ENCODE assay signal across 14 mouse cellular contexts in genomic region chr5:32182885-32183629, GRCm38 (mm10). TPM values are rescaled to one million over a fixed set of nuclear protein-coding genes. Genes with fewer than 3 reads are reported as not detected.
DNase-seq lines count a peak whose midpoint lies in the region; ATAC-seq lines count a peak whose summit lies in the region.
"Had no signal": no experiment of that assay in that cellular context is flagged by ENCODE, and none has a peak within 500 bp of the region (broad histone marks: within the 10 kb centered on the region; RNA-seq: fewer than 3 reads in every experiment).

No protein-coding gene starts in this region.

- 38% methylated on average over 4 of the region's 4 CpGs for WGBS in intestine, embryonic 15.5 days

- 0 out of 2 replicates have a peak, but pooled peaks cover 6% of the 10 kb centered on the region for H3K4me1 ChIP-seq in intestine, embryonic 15.5 days (replicated peaks)
- H3K4me1 ChIP-seq: hindbrain, embryonic 13.5 days; liver, embryonic 15.5 days; neural tube, embryonic 15.5 days had no signal

- H3K4me3 ChIP-seq in intestine, embryonic 15.5 days (replicated peaks) = no peak overlapping the region
- H3K4me3 ChIP-seq: heart, embryonic 12.5 days; hindbrain, embryonic 13.5 days; liver, embryonic 15.5 days; neural tube, embryonic 15.5 days had no signal

- H3K9ac ChIP-seq in intestine, embryonic 15.5 days = no peak overlapping the region
- H3K9ac ChIP-seq: heart, embryonic 12.5 days; hindbrain, embryonic 13.5 days; liver, embryonic 15.5 days; neural tube, embryonic 15.5 days had no signal

- DNase-seq in urinary bladder, adult 2 months (ENCODE audit: low spot score) = peak; percentile 36
- DNase-seq in urinary bladder, postnatal 4 days (ENCODE audit: low spot score in 2 of 2) = no peak
- peak; percentile 78 for DNase-seq in lung, postnatal 25 days (ENCODE audit: low spot score)
- no peak for DNase-seq in cerebellum, postnatal 10 days
- no peak for DNase-seq in gastrocnemius, postnatal 4 days (ENCODE audit: low spot score in 2 of 2)
- DNase-seq: cerebellum, postnatal 36 days; thymus, postnatal 4 days had no signal

- H3K27me3 ChIP-seq in intestine, embryonic 15.5 days (replicated peaks) = no peaks in the 10 kb centered on the region
- H3K27me3 ChIP-seq: heart, embryonic 12.5 days; hindbrain, embryonic 13.5 days; liver, embryonic 15.5 days; neural tube, embryonic 15.5 days had no signal

- peak overlapping the region; percentile 48; the same call in 1 of the 2 replicates for H3K27ac ChIP-seq in intestine, embryonic 15.5 days
- H3K27ac ChIP-seq: hindbrain, embryonic 13.5 days; liver, embryonic 15.5 days; neural tube, embryonic 15.5 days had no signal

- ATAC-seq in intestine, embryonic 15.5 days = peak; percentile 95
- no peak for ATAC-seq in frontal cortex, adult (ENCODE audit: low TSS enrichment)
- ATAC-seq: midbrain, embryonic 16.5 days had no signal

- H3K36me3 ChIP-seq in intestine, embryonic 15.5 days = no peaks in the 10 kb centered on the region
- H3K36me3 ChIP-seq: heart, embryonic 12.5 days; hindbrain, embryonic 13.5 days; liver, embryonic 15.5 days; neural tube, embryonic 15.5 days had no signal

- H3K4me2 ChIP-seq in intestine, embryonic 15.5 days (replicated peaks) = no peak overlapping the region
- H3K4me2 ChIP-seq: heart, embryonic 12.5 days; hindbrain, embryonic 13.5 days; liver, embryonic 15.5 days; neural tube, embryonic 15.5 days had no signal

- H3K9me3 ChIP-seq in intestine, embryonic 15.5 days = no peaks in the 10 kb centered on the region
- H3K9me3 ChIP-seq: heart, embryonic 12.5 days; hindbrain, embryonic 13.5 days; liver, embryonic 15.5 days; neural tube, embryonic 15.5 days had no signal

RNA-seq across cellular contexts. Expression of gene Fosl2, which starts 47.5 kb away (rescaled TPM):
- 44.7 and 51.4 TPM in 2 replicates for polyA plus RNA-seq in urinary bladder, adult 2 months (2012; rRNA removed)
- polyA plus RNA-seq in intestine, embryonic 15.5 days (2015; fragmentation: Nextera tagmentation; extraction: Ambion mirVana) = 7.1 and 7.3 TPM in 2 replicates
- 10 to 100 TPM; 23.2 to 33.3 TPM for total RNA-seq in gastrocnemius, postnatal 4 days (2021)

RNA-seq across cellular contexts. Expression of gene Plb1, which starts 49.5 kb away (rescaled TPM):
- 2.9 and 3.4 TPM in 2 replicates for polyA plus RNA-seq in urinary bladder, adult 2 months (2012; rRNA removed)
- 0.98 and 1.3 TPM in 2 replicates for polyA plus RNA-seq in intestine, embryonic 15.5 days (2015; fragmentation: Nextera tagmentation; extraction: Ambion mirVana)
- total RNA-seq in gastrocnemius, postnatal 4 days (2021) = 1 to 10 TPM; 1.7 to 2.6 TPM
- polyA plus RNA-seq: neural tube, embryonic 15.5 days had no signal

Comparison
In these comparisons a context has a peak if more than half of its experiments do, and no peak if none do; other contexts are left out.
1. DNase-seq: peak in urinary bladder, adult 2 months (single experiment) and lung, postnatal 25 days (single experiment); none in urinary bladder, postnatal 4 days (0 of 2), cerebellum, postnatal 10 days (0 of 2) and gastrocnemius, postnatal 4 days (0 of 2).